Mouse (Mus musculus): ENCODE measurements at regions not wholly inside any gene's neighbourhood (a gene's known extent, or its start where the extent isn't known, plus 50 kb on each side); places are given as distances from the start of the nearest gene placed in this dataset.

DNA sequence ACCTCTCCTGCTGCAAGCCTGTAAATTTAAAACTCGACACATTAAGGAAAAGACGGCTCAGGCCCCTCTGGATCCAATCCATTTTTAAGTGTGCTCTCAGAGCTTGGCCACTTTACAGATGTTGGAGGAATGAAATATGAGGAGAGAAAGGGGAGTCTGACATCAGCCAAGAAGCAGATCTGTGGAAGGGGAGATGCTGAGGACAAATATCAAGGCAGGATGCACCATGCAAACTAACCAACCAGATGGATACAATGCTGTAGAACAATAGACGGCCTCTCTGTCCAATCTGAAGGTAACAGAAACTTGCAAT, 166.2 kb downstream of the Sox4 start:
- TF ChIP-seq CTCF (IDR thresholded peaks at IDR 0.05; ENCODE audit: low read depth) (no peak), EP300 (IDR thresholded peaks at IDR 0.05; ENCODE audit: low read depth) (no peak)
